Mouse (Mus musculus) midbrain, embryonic 10.5 days (tissue): Measurements from ENCODE around the gene Hk1. TPM values are rescaled to one million over a fixed set of nuclear protein-coding genes. Genes with fewer than 3 reads are reported as not detected.

Source experiments
- DNase-seq: peaks from one replicate; pipeline ENCODE4 v3.0.0-alpha.2; 2017; ENCODE audit warnings: low spot score
- H3K27ac ChIP-seq: fragments of 300-500 bp; sonication (generic); replicated peaks from 2 replicates; pipeline ENCODE4 v1.5.1; 2016; ENCODE audit warnings: mild to moderate bottlenecking
- H3K27me3 ChIP-seq: fragments of 300-500 bp; sonication (generic); 2 replicates; pipeline ENCODE4 v1.6.1; 2016; ENCODE audit warnings: low read depth, mild to moderate bottlenecking; ENCODE audit not compliant: poor library complexity, severe bottlenecking
- H3K36me3 ChIP-seq: fragments of 300-500 bp; sonication (generic); 2 replicates; pipeline ENCODE4 v1.6.1; 2016; ENCODE audit warnings: mild to moderate bottlenecking, moderate library complexity
- H3K4me1 ChIP-seq: fragments of 300-500 bp; sonication (generic); 2 replicates; pipeline ENCODE4 v1.6.1; 2016
- H3K4me3 ChIP-seq: fragments of 300-500 bp; sonication (generic); 2 replicates; pipeline ENCODE4 v1.5.1; 2016; ENCODE audit warnings: mild to moderate bottlenecking, moderate library complexity
- H3K9me3 ChIP-seq: fragments of 300-500 bp; sonication (generic); replicated peaks from 2 replicates; pipeline ENCODE4 v1.6.1; 2016; ENCODE audit warnings: mild to moderate bottlenecking
- WGBS: fragments of 180-500 bp; shearing (Covaris S2); methylation state at CpG from one replicate; pipeline ENCODE4 v1.1.7; 2016; 5-methylcytosine and 5-hydroxymethylcytosine counted together
- polyA plus RNA-seq: library from polyadenylated mRNA; unstranded; fragments of >200 nt; fragmentation: Nextera tagmentation; extraction: Ambion mirVana; gene quantifications from 2 replicates; pipeline ENCODE4 v1.2.1, GENCODE M21; 2016

Hk1 gene
- 27.0 and 34.9 TPM in 2 replicates for polyA plus RNA-seq

GRCm38 (mm10) chr10:62379808-62380207, at the start of gene Hk1:
TSS of gene Hk1 (minus strand) at chr10:62379908.
- Histone ChIP-seq H3K4me3 (no peak within 1 kb of the TSS), H3K27me3 (no peaks in the 10 kb centered on the region), H3K27ac (no peak within 1 kb of the TSS), H3K9me3 (no peaks in the 10 kb centered on the region), H3K36me3 (no peaks in the 10 kb centered on the region), H3K4me1 (peaks cover 5% of the 10 kb centered on the region)
- 94% methylated on average over 1 of the region's 1 CpGs for WGBS
- no peak for DNase-seq

- WGBS: 54% methylated on average over 9 of the region's 9 CpGs
- H3K27ac ChIP-seq: no peak overlapping the region
- no peak for DNase-seq
- H3K4me1 ChIP-seq: 0 out of 2 replicates have a peak, but pooled peaks cover 8% of the 10 kb centered on the region
- H3K4me3 ChIP-seq: no peak overlapping the region
- peaks cover 28% of the 10 kb centered on the region for H3K36me3 ChIP-seq
- no peaks in the 10 kb centered on the region for H3K27me3 ChIP-seq
- H3K9me3 ChIP-seq: no peaks in the 10 kb centered on the region
Observed at GRCm38 (mm10) chr10:62425081-62425871, 45.6 kb upstream of the Hk1 start.

- 51% methylated on average over 15 of the region's 15 CpGs for WGBS
- Histone ChIP-seq H3K27me3 (no peaks in the 10 kb centered on the region), H3K27ac (no peak within 1 kb of the TSS), H3K36me3 (no peaks in the 10 kb centered on the region), H3K4me3 (no peak within 1 kb of the TSS), H3K4me1 (peaks cover 8% of the 10 kb centered on the region; the same call in 1 of the 2 replicates), H3K9me3 (no peaks in the 10 kb centered on the region)
- no peak for DNase-seq
Observed at GRCm38 (mm10) chr10:62422255-62422654, 42.5 kb upstream of the Hk1 start, which contains the start of gene Hkdc1. TSS of gene Hkdc1 (minus strand) at chr10:62422491.

- Histone ChIP-seq H3K36me3 (no peaks in the 10 kb centered on the region), H3K9me3 (no peaks in the 10 kb centered on the region), H3K27me3 (no peaks in the 10 kb centered on the region), H3K27ac (no peak overlapping the region), H3K4me1 (peaks cover 11% of the 10 kb centered on the region), H3K4me3 (no peak overlapping the region)
- DNase-seq: no peak
- WGBS: 84% methylated on average over 3 of the region's 3 CpGs
Observed at GRCm38 (mm10) chr10:62421127-62421526, 41.4 kb upstream of the Hk1 start.

- Histone ChIP-seq H3K4me3 (no peak overlapping the region), H3K27me3 (no peaks in the 10 kb centered on the region), H3K9me3 (no peaks in the 10 kb centered on the region), H3K4me1 (peaks cover 13% of the 10 kb centered on the region), H3K27ac (no peak overlapping the region), H3K36me3 (no peaks in the 10 kb centered on the region)
- DNase-seq: no peak
- WGBS: 82% methylated on average over 6 of the region's 6 CpGs
Observed at GRCm38 (mm10) chr10:62420399-62420798, 40.7 kb upstream of the Hk1 start.

GRCm38 (mm10) chr10:62419422-62419821, 39.7 kb upstream of the Hk1 start:
- Histone ChIP-seq H3K4me1 (peaks cover 11% of the 10 kb centered on the region), H3K4me3 (no peak overlapping the region), H3K9me3 (no peaks in the 10 kb centered on the region), H3K27me3 (no peaks in the 10 kb centered on the region), H3K36me3 (no peaks in the 10 kb centered on the region), H3K27ac (no peak overlapping the region)
- DNase-seq: no peak
- WGBS: 87% methylated on average over 5 of the region's 5 CpGs

GRCm38 (mm10) chr10:62418831-62419356, 39.2 kb upstream of the Hk1 start:
- Histone ChIP-seq H3K4me1 (peaks cover 11% of the 10 kb centered on the region), H3K27me3 (no peaks in the 10 kb centered on the region), H3K27ac (no peak overlapping the region), H3K9me3 (no peaks in the 10 kb centered on the region), H3K4me3 (no peak overlapping the region), H3K36me3 (no peaks in the 10 kb centered on the region)
- 69% methylated on average over 7 of the region's 7 CpGs for WGBS
- no peak for DNase-seq

GRCm38 (mm10) chr10:62413606-62413982, 33.9 kb upstream of the Hk1 start:
- H3K9me3 ChIP-seq: no peaks in the 10 kb centered on the region
- peaks cover 24% of the 10 kb centered on the region for H3K4me1 ChIP-seq
- WGBS: 53% methylated on average over 4 of the region's 4 CpGs
- no peaks in the 10 kb centered on the region for H3K36me3 ChIP-seq
- no peak overlapping the region for H3K27ac ChIP-seq
- DNase-seq: no peak
- H3K27me3 ChIP-seq: no peaks in the 10 kb centered on the region; the same call in 1 of the 2 replicates
- H3K4me3 ChIP-seq: no peak overlapping the region

- 38% methylated on average over 8 of the region's 8 CpGs for WGBS
- DNase-seq: no peak
- Histone ChIP-seq H3K9me3 (no peaks in the 10 kb centered on the region), H3K4me3 (no peak overlapping the region), H3K36me3 (no peaks in the 10 kb centered on the region), H3K27me3 (no peaks in the 10 kb centered on the region; the same call in 1 of the 2 replicates), H3K4me1 (peaks cover 24% of the 10 kb centered on the region), H3K27ac (no peak overlapping the region)
Observed at GRCm38 (mm10) chr10:62412906-62413605, 33.3 kb upstream of the Hk1 start.

- H3K4me1 ChIP-seq: peaks cover 24% of the 10 kb centered on the region
- no peak overlapping the region for H3K27ac ChIP-seq
- H3K4me3 ChIP-seq: no peak overlapping the region
- 70% methylated on average over 19 of the region's 19 CpGs for WGBS
- no peak for DNase-seq
- H3K36me3 ChIP-seq: no peaks in the 10 kb centered on the region
- H3K27me3 ChIP-seq: peaks cover 7% of the 10 kb centered on the region; the same call in 1 of the 2 replicates
- no peaks in the 10 kb centered on the region for H3K9me3 ChIP-seq
Observed at GRCm38 (mm10) chr10:62411431-62412410, 32.0 kb upstream of the Hk1 start.

GRCm38 (mm10) chr10:62410943-62411342, 31.2 kb upstream of the Hk1 start:
- H3K27me3 ChIP-seq: peaks cover 8% of the 10 kb centered on the region; the same call in 1 of the 2 replicates
- peaks cover 19% of the 10 kb centered on the region for H3K4me1 ChIP-seq
- WGBS: 18% methylated on average over 5 of the region's 5 CpGs
- no peak overlapping the region for H3K4me3 ChIP-seq
- peak; percentile 67 for DNase-seq
- H3K36me3 ChIP-seq: no peaks in the 10 kb centered on the region
- no peaks in the 10 kb centered on the region for H3K9me3 ChIP-seq
- H3K27ac ChIP-seq: no peak overlapping the region

- Histone ChIP-seq H3K4me1 (peaks cover 7% of the 10 kb centered on the region), H3K9me3 (no peaks in the 10 kb centered on the region), H3K36me3 (no peaks in the 10 kb centered on the region), H3K4me3 (peak overlapping the region; percentile 14), H3K27ac (no peak overlapping the region; the same call in 1 of the 2 replicates), H3K27me3 (0 out of 2 replicates have a peak, but pooled peaks cover 19% of the 10 kb centered on the region)
- peak; percentile 30 for DNase-seq
- 51% methylated on average over 14 of the region's 14 CpGs for WGBS
Observed at GRCm38 (mm10) chr10:62404901-62405300, 25.2 kb upstream of the Hk1 start.
